Mouse (Mus musculus) testis, adult 2 months (tissue): ENCODE data around the gene Dner. TPM values are rescaled to one million over a fixed set of nuclear protein-coding genes. Genes with fewer than 3 reads are reported as not detected.

Source experiments
- H3K27ac ChIP-seq: fragments of 200-500 bp; 2 replicates; pipeline ENCODE4 v1.5.1; 2012; ENCODE audit warnings: low read depth, low read length; ENCODE audit not compliant: control insufficient read depth, insufficient read depth
- H3K27me3 ChIP-seq: fragments of 200-500 bp; 2 replicates; pipeline ENCODE4 v1.6.1; 2012; ENCODE audit warnings: mild to moderate bottlenecking, low read length, moderate library complexity; ENCODE audit not compliant: control insufficient read depth, insufficient read depth
- H3K36me3 ChIP-seq: fragments of 200-500 bp; 2 replicates; pipeline ENCODE4 v1.6.1; 2012; ENCODE audit warnings: mild to moderate bottlenecking, low read length; ENCODE audit not compliant: control insufficient read depth, insufficient read depth
- H3K4me1 ChIP-seq: fragments of 200-500 bp; 2 replicates; pipeline ENCODE4 v1.6.1; 2012; ENCODE audit warnings: low read length; ENCODE audit not compliant: control insufficient read depth, insufficient read depth
- H3K4me3 ChIP-seq: fragments of 200-500 bp; 2 replicates; pipeline ENCODE4 v1.5.1; 2012; ENCODE audit warnings: low read depth, mild to moderate bottlenecking, low read length, moderate library complexity, mixed read lengths; ENCODE audit not compliant: control insufficient read depth
- CTCF ChIP-seq: fragments of 200-500 bp; IDR thresholded peaks from 2 replicates; pipeline ENCODE4 v1.5.1; 2012; ENCODE audit warnings: low read depth, mild to moderate bottlenecking, inconsistent platforms, low read length, moderate library complexity; ENCODE audit not compliant: control insufficient read depth, insufficient read depth, insufficient replicate concordance
- POLR2A ChIP-seq: fragments of 200-500 bp; IDR thresholded peaks from 2 replicates; pipeline ENCODE4 v1.6.1; 2012; ENCODE audit warnings: low read depth, mild to moderate bottlenecking, inconsistent platforms, low read length, moderate library complexity; ENCODE audit not compliant: control insufficient read depth
- polyA plus RNA-seq: library from polyadenylated mRNA; depleted of rRNA; stranded (reverse); fragments of >200 nt; gene quantifications from 2 replicates; pipeline ENCODE4 v1.2.3, GENCODE M21; 2012

Gene Dner
- polyA plus RNA-seq, 1 experiment = 0.65 TPM

GRCm38 (mm10) chr1:84561841-84562240, 134.2 kb downstream of the Dner start:
- Histone ChIP-seq H3K4me3 (no peak overlapping the region), H3K27me3 (no peaks in the 10 kb centered on the region), H3K36me3 (no peaks in the 10 kb centered on the region), H3K4me1 (no peaks in the 10 kb centered on the region), H3K27ac (peak overlapping the region; percentile 17; the same call in 1 of the 2 replicates)
- TF ChIP-seq POLR2A (no peak), CTCF (no peak)

- no peak for TF ChIP-seq POLR2A
- TF ChIP-seq CTCF = no peak
Observed at GRCm38 (mm10) chr1:84561387-84561786, 134.6 kb downstream of the Dner start.

GRCm38 (mm10) chr1:84556546-84557511, 139.2 kb downstream of the Dner start:
- Histone ChIP-seq H3K4me1 (no peaks in the 10 kb centered on the region), H3K27ac (no peak overlapping the region), H3K4me3 (no peak overlapping the region), H3K36me3 (no peaks in the 10 kb centered on the region), H3K27me3 (no peaks in the 10 kb centered on the region)
- no peak for TF ChIP-seq POLR2A
- no peak for TF ChIP-seq CTCF

More at GRCm38 (mm10) chr1:84561387-84561786, 134.6 kb downstream of the Dner start:
- H3K4me1 ChIP-seq = no peaks in the 10 kb centered on the region
- no peak overlapping the region for H3K4me3 ChIP-seq
- H3K36me3 ChIP-seq = no peaks in the 10 kb centered on the region
- no peak overlapping the region for H3K27ac ChIP-seq
- no peaks in the 10 kb centered on the region for H3K27me3 ChIP-seq

GRCm38 (mm10) chr1:84552005-84552404, 144.0 kb downstream of the Dner start:
- Histone ChIP-seq H3K27ac (no peak overlapping the region), H3K27me3 (no peaks in the 10 kb centered on the region), H3K4me1 (no peaks in the 10 kb centered on the region), H3K36me3 (no peaks in the 10 kb centered on the region), H3K4me3 (no peak overlapping the region)
- TF ChIP-seq POLR2A = no peak
- TF ChIP-seq CTCF = no peak

- Histone ChIP-seq H3K4me1 (no peaks in the 10 kb centered on the region), H3K36me3 (no peaks in the 10 kb centered on the region), H3K27me3 (no peaks in the 10 kb centered on the region), H3K4me3 (no peak overlapping the region), H3K27ac (no peak overlapping the region)
- TF ChIP-seq POLR2A (no peak), CTCF (no peak)
Observed at GRCm38 (mm10) chr1:84550065-84550368, 146.0 kb downstream of the Dner start.

GRCm38 (mm10) chr1:84549367-84550064, 146.5 kb downstream of the Dner start:
- no peaks in the 10 kb centered on the region for H3K27me3 ChIP-seq
- no peaks in the 10 kb centered on the region for H3K36me3 ChIP-seq
- no peak overlapping the region for H3K27ac ChIP-seq
- TF ChIP-seq POLR2A (no peak), CTCF (no peak)
- H3K4me1 ChIP-seq = no peaks in the 10 kb centered on the region
- H3K4me3 ChIP-seq = no peak overlapping the region

GRCm38 (mm10) chr1:84536069-84536468, 160.0 kb downstream of the Dner start:
- TF ChIP-seq POLR2A (no peak), CTCF (no peak)
- Histone ChIP-seq H3K27me3 (no peaks in the 10 kb centered on the region), H3K36me3 (no peaks in the 10 kb centered on the region), H3K4me1 (no peaks in the 10 kb centered on the region), H3K27ac (no peak overlapping the region), H3K4me3 (no peak overlapping the region)
